Mouse (Mus musculus) hindbrain, postnatal 0 days (tissue): ENCODE data around the gene Pkp4. TPM values are rescaled to one million over a fixed set of nuclear protein-coding genes. Genes with fewer than 3 reads are reported as not detected.

Experiments used
- ATAC-seq: fragments of 200-750 bp; cut with Nextera tagmentation; 2 replicates; pipeline ENCODE4 v1.8.0; 2017; ENCODE audit warnings: mild to moderate bottlenecking, moderate TSS enrichment, moderate library complexity
- DNase-seq: peaks from one replicate; pipeline ENCODE4 v3.0.0-alpha.2; 2015; ENCODE audit warnings: low spot score
- H3K27ac ChIP-seq: fragments of 300-500 bp; sonication (generic); 2 replicates; pipeline ENCODE4 v1.5.1; 2014; ENCODE audit warnings: mild to moderate bottlenecking
- H3K27me3 ChIP-seq: fragments of 300-500 bp; sonication (generic); 2 replicates; pipeline ENCODE4 v1.6.1; 2014; ENCODE audit warnings: low read length, mixed read lengths; ENCODE audit not compliant: insufficient read depth
- H3K36me3 ChIP-seq: fragments of 300-500 bp; sonication (generic); 2 replicates; pipeline ENCODE4 v1.6.1; 2014; ENCODE audit warnings: low read length, mixed read lengths; ENCODE audit not compliant: insufficient read depth
- H3K4me1 ChIP-seq: fragments of 300-500 bp; sonication (generic); 2 replicates; pipeline ENCODE4 v1.6.1; 2014; ENCODE audit warnings: antibody characterized with exemption, low read length, mixed read lengths; ENCODE audit not compliant: insufficient read depth
- H3K4me2 ChIP-seq: fragments of 300-500 bp; sonication (generic); 2 replicates; pipeline ENCODE4 v1.6.1; 2014; ENCODE audit warnings: low read depth, mild to moderate bottlenecking, low read length, moderate library complexity, mixed read lengths
- H3K4me3 ChIP-seq: fragments of 300-500 bp; sonication (generic); 2 replicates; pipeline ENCODE4 v1.5.1; 2014; ENCODE audit warnings: low read length
- H3K9ac ChIP-seq: fragments of 300-500 bp; sonication (generic); replicated peaks from 2 replicates; pipeline ENCODE4 v1.6.1; 2014; ENCODE audit warnings: mild to moderate bottlenecking, low read length, moderate library complexity, mixed read lengths
- H3K9me3 ChIP-seq: fragments of 300-500 bp; sonication (generic); 2 replicates; pipeline ENCODE4 v1.6.1; 2016; ENCODE audit warnings: low read length, mixed read lengths
- CTCF ChIP-seq: IDR thresholded peaks from 2 replicates; pipeline ENCODE4 v1.5.1; 2016; ENCODE audit warnings: antibody characterized with exemption, control low read depth, low read depth
- WGBS: fragments of 180-500 bp; shearing (Covaris S2); extraction: QIAGEN DNeasy Blood & Tissue Kit; methylation state at CpG from one replicate; pipeline ENCODE4 v1.1.7; 2014; 5-methylcytosine and 5-hydroxymethylcytosine counted together
- polyA plus RNA-seq: library from polyadenylated mRNA; unstranded; fragments of >200 nt; fragmentation: Nextera tagmentation; extraction: Ambion mirVana; gene quantifications from 2 replicates; pipeline ENCODE4 v1.2.1, GENCODE M21; 2015
- total RNA-seq: library from RNA; depleted of rRNA; stranded (reverse); fragments of >200 nt; gene quantifications from 2 replicates; pipeline ENCODE4 v1.2.3, GENCODE M21; 2014

Pkp4 gene
- total and polyA plus RNA-seq, 2 experiments from 2014 or later: 22.9 to 100 TPM

DNA sequence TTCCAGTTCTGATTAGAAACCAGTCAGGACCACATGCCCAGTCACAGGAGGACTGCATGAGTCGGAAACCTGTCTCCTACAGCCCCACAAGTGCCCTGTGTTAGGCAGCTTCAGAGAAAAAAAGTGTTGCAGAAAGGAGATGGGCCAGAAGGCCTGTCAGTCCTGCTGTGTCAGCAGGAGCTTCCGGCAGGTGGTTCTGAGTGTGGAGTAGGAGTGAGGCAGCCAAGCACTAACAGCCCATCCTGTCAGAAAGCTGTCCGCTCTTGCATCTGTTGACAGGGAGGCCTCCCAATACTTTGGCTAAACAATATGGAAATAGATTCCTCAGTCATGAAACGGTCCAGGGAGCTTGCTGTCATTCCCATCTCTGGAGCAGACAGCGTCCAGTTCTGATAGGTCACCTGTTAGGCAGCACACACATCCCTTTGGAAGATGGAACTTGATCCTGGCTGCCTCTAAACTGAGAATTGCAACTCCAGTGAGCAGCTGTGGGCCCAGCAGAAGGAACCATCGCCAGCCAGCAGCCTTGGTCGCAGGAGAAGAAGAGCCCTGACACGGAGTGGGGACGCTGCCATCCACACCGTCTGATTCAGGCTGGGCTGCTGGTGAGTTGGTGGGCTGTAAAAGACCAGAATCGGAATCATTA is 68.7 kb downstream of the Pkp4 start:
- Histone ChIP-seq H3K9me3 (no peaks in the 10 kb centered on the region), H3K9ac (no peak overlapping the region), H3K4me3 (no peak overlapping the region), H3K4me1 (no peaks in the 10 kb centered on the region), H3K36me3 (0 out of 2 replicates have a peak, but pooled peaks cover 8% of the 10 kb centered on the region), H3K27me3 (no peaks in the 10 kb centered on the region), H3K4me2 (no peak overlapping the region), H3K27ac (no peak overlapping the region)
- ATAC-seq (peak; percentile 79), DNase-seq (peak; percentile 59)
- 65% methylated on average over 11 of the region's 11 CpGs for WGBS
- TF ChIP-seq CTCF: no peak

DNA sequence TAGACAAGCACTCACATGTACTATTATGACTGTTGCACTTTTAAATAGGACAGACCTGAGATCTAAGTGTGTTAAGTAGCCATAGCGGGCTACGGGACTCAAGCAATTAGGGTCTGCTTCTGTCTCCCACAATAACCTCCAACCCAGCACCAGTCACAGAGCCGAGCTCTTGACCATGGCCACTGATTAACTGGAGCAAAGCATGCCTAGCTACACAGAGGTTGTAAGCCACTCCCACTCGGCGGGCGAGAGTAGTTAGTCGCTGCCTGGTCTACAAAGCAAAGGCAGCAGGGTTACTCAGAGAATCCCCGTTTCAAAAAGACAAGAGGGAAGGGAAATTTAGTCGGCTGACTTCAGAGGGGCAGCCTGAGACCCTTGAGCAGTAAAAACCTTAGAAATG is 70.0 kb downstream of the Pkp4 start:
- H3K36me3 ChIP-seq: 0 out of 2 replicates have a peak, but pooled peaks cover 8% of the 10 kb centered on the region
- WGBS: 36% methylated on average over 9 of the region's 9 CpGs
- H3K9me3 ChIP-seq: no peaks in the 10 kb centered on the region
- no peak overlapping the region for H3K4me3 ChIP-seq
- no peaks in the 10 kb centered on the region for H3K4me1 ChIP-seq
- no peak overlapping the region for H3K27ac ChIP-seq
- no peaks in the 10 kb centered on the region for H3K27me3 ChIP-seq
- H3K4me2 ChIP-seq: no peak overlapping the region
- no peak for TF ChIP-seq CTCF
- no peak overlapping the region for H3K9ac ChIP-seq
- DNase-seq (no peak), ATAC-seq (no peak)

DNA sequence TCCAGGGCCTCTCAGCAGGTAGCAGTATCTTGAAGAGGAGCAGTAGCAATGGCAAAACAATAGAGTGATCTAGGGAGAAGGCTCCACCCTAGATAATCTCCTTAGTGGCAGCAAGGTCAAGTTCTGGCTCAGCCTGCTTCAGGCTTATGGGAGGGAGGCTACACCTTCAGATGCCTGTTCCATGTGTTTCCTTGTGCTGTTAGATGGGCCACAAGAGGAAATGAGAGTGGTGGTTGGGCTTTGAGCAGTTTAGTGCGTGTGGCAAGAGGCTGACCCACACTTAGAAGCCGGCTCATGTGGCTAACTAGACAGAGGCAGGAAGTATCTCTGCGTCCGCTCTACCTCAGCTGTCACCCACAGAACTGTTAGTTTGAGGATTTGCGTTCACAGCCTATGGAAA is 70.9 kb downstream of the Pkp4 start:
- H3K4me2 ChIP-seq: no peak overlapping the region
- H3K27me3 ChIP-seq: no peaks in the 10 kb centered on the region
- H3K4me3 ChIP-seq: no peak overlapping the region
- 0 out of 2 replicates have a peak, but pooled peaks cover 8% of the 10 kb centered on the region for H3K36me3 ChIP-seq
- no peak for TF ChIP-seq CTCF
- H3K4me1 ChIP-seq: no peaks in the 10 kb centered on the region
- no peak for ATAC-seq
- DNase-seq: no peak
- no peak overlapping the region for H3K9ac ChIP-seq
- 92% methylated on average over 5 of the region's 5 CpGs for WGBS
- no peak overlapping the region for H3K27ac ChIP-seq
- no peaks in the 10 kb centered on the region for H3K9me3 ChIP-seq

DNA sequence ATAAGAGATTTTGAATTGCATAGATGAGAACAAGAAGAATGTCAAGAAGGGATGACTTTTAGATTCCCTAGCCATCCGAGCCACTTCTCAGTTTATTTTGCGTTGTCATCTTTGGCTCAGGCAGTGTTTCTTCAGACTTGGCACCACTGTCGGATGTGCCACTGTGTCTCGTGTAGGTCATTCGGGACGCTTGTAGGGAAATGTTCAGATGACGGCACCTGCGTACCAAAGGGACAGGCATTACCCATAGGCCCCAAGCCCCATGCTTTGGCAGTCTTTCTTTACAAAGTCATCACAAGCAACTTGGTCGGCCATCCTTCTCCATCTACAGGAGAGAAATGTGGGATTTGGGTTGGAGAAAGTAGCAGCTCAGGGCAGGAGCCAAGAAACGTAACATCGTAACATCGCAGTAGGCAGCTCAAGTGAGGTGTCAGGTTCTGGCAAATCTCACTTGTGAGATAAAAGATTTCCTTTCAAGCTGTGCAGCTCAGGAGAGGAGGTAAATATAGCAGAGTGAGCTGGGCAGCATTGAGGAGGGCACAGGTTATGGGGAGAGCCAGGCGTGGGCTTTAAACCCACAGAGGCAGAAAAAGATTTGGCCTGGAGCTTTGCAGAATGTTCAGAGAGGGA is 72.8 kb downstream of the Pkp4 start:
- no peaks in the 10 kb centered on the region for H3K4me1 ChIP-seq
- no peak overlapping the region for H3K4me3 ChIP-seq
- H3K9me3 ChIP-seq: no peaks in the 10 kb centered on the region
- WGBS: 82% methylated on average over 13 of the region's 13 CpGs
- H3K4me2 ChIP-seq: no peak overlapping the region
- DNase-seq: no peak
- ATAC-seq: no peak
- H3K27me3 ChIP-seq: no peaks in the 10 kb centered on the region
- TF ChIP-seq CTCF: no peak
- 0 out of 2 replicates have a peak, but pooled peaks cover 8% of the 10 kb centered on the region for H3K36me3 ChIP-seq
- H3K27ac ChIP-seq: no peak overlapping the region
- no peak overlapping the region for H3K9ac ChIP-seq

DNA sequence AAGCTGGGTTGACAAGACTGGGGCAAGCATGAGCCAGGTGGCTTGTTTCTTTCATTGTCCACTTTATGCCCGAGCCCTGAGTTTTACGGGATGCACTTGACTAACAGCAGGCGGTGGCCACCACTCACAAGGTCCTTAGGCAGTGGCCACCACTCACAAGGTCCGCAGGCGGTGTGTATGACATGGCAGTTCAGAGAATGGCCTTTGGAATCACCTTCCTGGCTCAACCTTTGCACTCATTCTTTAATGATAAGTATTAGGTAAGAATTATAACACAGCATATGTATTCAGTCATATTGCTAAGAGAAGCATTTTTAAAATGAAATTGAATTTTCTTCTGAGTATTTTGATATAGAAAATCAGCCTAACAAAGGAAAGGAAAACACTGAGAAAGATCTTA is 73.3 kb downstream of the Pkp4 start:
- no peak overlapping the region for H3K27ac ChIP-seq
- no peak overlapping the region for H3K4me2 ChIP-seq
- H3K4me3 ChIP-seq: no peak overlapping the region
- H3K4me1 ChIP-seq: no peaks in the 10 kb centered on the region
- DNase-seq (no peak), ATAC-seq (no peak)
- WGBS: 92% methylated on average over 5 of the region's 5 CpGs
- H3K27me3 ChIP-seq: no peaks in the 10 kb centered on the region
- H3K36me3 ChIP-seq: 0 out of 2 replicates have a peak, but pooled peaks cover 8% of the 10 kb centered on the region
- no peak overlapping the region for H3K9ac ChIP-seq
- H3K9me3 ChIP-seq: no peaks in the 10 kb centered on the region
- TF ChIP-seq CTCF: no peak

DNA sequence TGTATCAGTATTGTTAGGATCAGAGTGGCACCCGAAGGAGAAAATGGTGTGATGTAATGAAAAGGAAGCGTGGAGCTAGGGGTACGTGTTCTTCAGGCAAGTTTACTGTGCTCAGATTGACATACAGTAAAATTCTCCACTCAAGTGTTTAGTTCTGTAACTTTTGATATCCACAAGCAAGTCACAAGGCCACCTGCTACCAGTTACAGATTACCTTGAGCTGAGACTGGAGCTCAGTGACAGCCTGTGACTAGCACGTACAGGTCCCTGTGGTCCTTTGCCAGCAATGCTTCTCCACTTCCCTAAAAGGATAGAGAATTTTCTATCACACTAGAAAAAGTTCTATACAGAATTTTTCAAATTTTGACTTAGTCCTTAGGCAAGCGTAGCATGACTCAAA is 73.9 kb downstream of the Pkp4 start:
- Histone ChIP-seq H3K4me1 (no peaks in the 10 kb centered on the region), H3K27ac (no peak overlapping the region), H3K4me2 (no peak overlapping the region), H3K27me3 (no peaks in the 10 kb centered on the region), H3K9me3 (no peaks in the 10 kb centered on the region), H3K9ac (no peak overlapping the region), H3K4me3 (no peak overlapping the region), H3K36me3 (0 out of 2 replicates have a peak, but pooled peaks cover 8% of the 10 kb centered on the region)
- DNase-seq (no peak), ATAC-seq (no peak)
- no peak for TF ChIP-seq CTCF
- WGBS: 94% methylated on average over 5 of the region's 5 CpGs

DNA sequence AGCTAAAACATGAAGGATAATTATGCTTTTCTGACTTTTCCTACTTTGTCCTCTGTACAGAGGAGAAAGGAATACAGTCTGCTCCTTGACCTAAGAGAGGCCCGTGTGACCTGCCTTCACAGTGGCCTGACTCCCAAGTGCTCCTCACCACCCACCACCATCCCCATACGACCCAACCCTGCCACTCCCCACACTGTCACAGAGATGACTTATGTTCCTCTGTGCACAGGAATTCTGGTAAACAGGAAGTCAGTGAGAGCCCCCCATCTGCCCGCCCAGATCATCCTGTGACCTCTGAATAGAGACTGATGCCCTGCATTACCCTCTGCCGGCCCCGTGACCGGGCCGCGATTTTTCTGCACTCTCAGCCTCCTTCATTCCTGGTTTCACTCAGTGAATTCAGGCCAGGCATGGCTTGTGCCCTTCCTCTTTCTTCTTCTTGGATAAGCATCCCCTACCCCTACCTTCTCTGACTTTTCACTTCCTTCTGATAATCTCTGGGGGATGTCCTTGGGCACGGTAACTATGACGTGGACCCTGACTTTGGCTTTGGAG is 79.3 kb downstream of the Pkp4 start:
- Histone ChIP-seq H3K27ac (no peak overlapping the region), H3K4me2 (no peak overlapping the region), H3K9me3 (no peaks in the 10 kb centered on the region), H3K9ac (no peak overlapping the region), H3K4me3 (no peak overlapping the region), H3K36me3 (no peaks in the 10 kb centered on the region; the same call in 1 of the 2 replicates), H3K4me1 (no peaks in the 10 kb centered on the region), H3K27me3 (no peaks in the 10 kb centered on the region)
- no peak for TF ChIP-seq CTCF
- DNase-seq (no peak), ATAC-seq (no peak)
- 88% methylated on average over 10 of the region's 10 CpGs for WGBS
